Mouse (Mus musculus): ENCODE results near the gene Retreg1. TPM values are rescaled to one million over a fixed set of nuclear protein-coding genes. Genes with fewer than 3 reads are reported as not detected.

Retreg1 gene
- total and polyA plus RNA-seq, 3 experiments: 17.5 to 28.7 (median 19.0) TPM

DNA sequence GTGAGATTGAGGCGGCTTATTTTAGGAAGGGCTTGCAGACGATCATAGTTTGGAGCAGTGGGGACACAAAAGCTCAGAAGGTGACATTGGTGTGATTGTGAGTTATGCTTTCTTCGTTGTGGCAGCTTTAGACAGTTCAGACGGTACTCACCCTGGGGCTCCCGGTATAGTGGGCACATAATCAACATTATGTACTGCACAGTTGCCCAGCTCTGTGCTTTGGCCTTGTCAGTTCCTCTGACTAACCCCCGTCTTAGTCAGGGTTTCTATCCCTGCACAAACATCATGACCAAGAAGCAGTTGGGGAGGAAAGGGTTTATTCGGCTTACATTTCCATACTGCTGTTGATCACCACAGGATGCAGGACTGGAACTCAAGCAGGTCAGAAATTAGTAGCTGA lies 69.9 kb downstream of the Retreg1 start:
- Histone ChIP-seq H3K4me2 (ENCODE audit: insufficient read depth, low read depth, poor library complexity, severe bottlenecking) (no peak overlapping the region), H3K9ac (ENCODE audit: insufficient read depth, low read depth) (no peak overlapping the region), H3K27ac (ENCODE audit: insufficient read depth, low read depth) (no peak overlapping the region), H3K4me3 (replicated peaks in 1 of 3; ENCODE audit: low read depth in 2 of 3, low read length in 2 of 3, poor library complexity in 1 of 3) (no peak overlapping the region), H3K79me2 (replicated peaks; ENCODE audit: control insufficient read depth, extremely low read depth, insufficient read depth, poor library complexity, severe bottlenecking) (no peaks in the 10 kb centered on the region), H3K4me1 (ENCODE audit: control insufficient read depth in 1 of 2, insufficient read depth in 2 of 2) (peaks cover 11 to 74% of the 10 kb centered on the region in 2 experiments), H3K36me3 (replicated peaks in 1 of 2; ENCODE audit: control insufficient read depth in 1 of 2, insufficient read depth in 1 of 2, low read length in 1 of 2) (peaks cover 0 to 1% of the 10 kb centered on the region in 2 experiments), H3K9me3 (replicated peaks; ENCODE audit: low read length) (no peaks in the 10 kb centered on the region), H3K27me3 (replicated peaks) (no peaks in the 10 kb centered on the region)
- no peak for DNase-seq (ENCODE audit: extremely low read depth)
- TF ChIP-seq RAD21 (IDR thresholded peaks at IDR 0.05; ENCODE audit: low read depth, low read length) (no peak), CHD2 (IDR thresholded peaks at IDR 0.05; ENCODE audit: low read length) (no peak), KAT2A (IDR thresholded peaks at IDR 0.05; ENCODE audit: insufficient replicate concordance, low read length) (no peak), IRF4 (IDR thresholded peaks at IDR 0.05; ENCODE audit: low read depth, low read length) (no peak), MEF2A (IDR thresholded peaks at IDR 0.05; ENCODE audit: borderline replicate concordance, low read depth, low read length) (no peak), MYC (IDR thresholded peaks at IDR 0.05; ENCODE audit: low read depth, low read length) (no peak), CTCF (conservative IDR thresholded peaks at IDR 0.05 in 1 of 2, IDR thresholded peaks at IDR 0.05 in 1 of 2; ENCODE audit: low read depth in 2 of 2, low read length in 2 of 2) (no peak), POLR2A (IDR thresholded peaks at IDR 0.05; ENCODE audit: low read depth, low read length) (no peak), ELF1 (IDR thresholded peaks at IDR 0.05; ENCODE audit: low read depth, low read length) (no peak), CHD1 (IDR thresholded peaks at IDR 0.05; ENCODE audit: low read depth, low read length) (no peak), EP300 (IDR thresholded peaks at IDR 0.05; ENCODE audit: low read length) (no peak), MXI1 (IDR thresholded peaks at IDR 0.05; ENCODE audit: low read depth, low read length) (no peak), NELFE (IDR thresholded peaks at IDR 0.05; ENCODE audit: low read depth, low read length) (no peak), UBTF (IDR thresholded peaks at IDR 0.05; ENCODE audit: low read depth, low read length) (no peak)
- in situ Hi-C loops (cut with MboI; ENCODE audit: low pct_ligation_motif_present, low pct_unique_long_range_greater_than_20kb, low sequenced_read_pairs): no loop called here
- dilution Hi-C loops (cut with MboI; ENCODE audit: extremely low pct_ligation_motif_present, extremely low pct_unique_long_range_greater_than_20kb, low sequenced_read_pairs): no loop called here

DNA sequence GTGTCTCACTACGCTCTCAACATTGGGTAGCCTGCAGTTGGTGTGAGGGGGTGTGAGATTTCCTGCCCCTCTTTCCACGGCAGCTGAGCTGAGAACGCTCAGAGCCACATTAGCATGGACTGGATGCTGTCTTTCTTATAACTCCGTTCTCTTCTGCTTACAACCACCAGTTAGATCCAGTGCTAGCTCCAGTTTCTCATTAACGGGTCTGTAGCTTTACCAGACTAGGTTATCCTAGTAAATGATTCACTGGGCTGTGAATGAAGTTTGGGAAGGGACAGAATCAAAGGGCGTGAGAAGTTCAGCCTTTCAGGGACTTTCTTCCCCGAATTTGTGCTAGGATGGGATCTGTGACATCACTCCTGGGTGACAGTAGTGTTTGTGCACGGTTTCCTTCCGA lies 70.7 kb downstream of the Retreg1 start:
- Histone ChIP-seq H3K4me1 (ENCODE audit: control insufficient read depth in 1 of 2, insufficient read depth in 2 of 2) (peaks cover 11 to 74% of the 10 kb centered on the region in 2 experiments), H3K79me2 (replicated peaks; ENCODE audit: control insufficient read depth, extremely low read depth, insufficient read depth, poor library complexity, severe bottlenecking) (no peaks in the 10 kb centered on the region), H3K4me2 (ENCODE audit: insufficient read depth, low read depth, poor library complexity, severe bottlenecking) (no peak overlapping the region), H3K27me3 (replicated peaks) (no peaks in the 10 kb centered on the region), H3K9me3 (replicated peaks; ENCODE audit: low read length) (no peaks in the 10 kb centered on the region), H3K36me3 (replicated peaks in 1 of 2; ENCODE audit: control insufficient read depth in 1 of 2, insufficient read depth in 1 of 2, low read length in 1 of 2) (peaks cover 0 to 2% of the 10 kb centered on the region in 2 experiments), H3K9ac (ENCODE audit: insufficient read depth, low read depth) (no peak overlapping the region), H3K27ac (ENCODE audit: insufficient read depth, low read depth) (no peak overlapping the region), H3K4me3 (replicated peaks in 1 of 3; ENCODE audit: low read depth in 2 of 3, low read length in 2 of 3, poor library complexity in 1 of 3) (no peak overlapping the region)
- DNase-seq (ENCODE audit: extremely low read depth): no peak
- TF ChIP-seq MAX (IDR thresholded peaks at IDR 0.05; ENCODE audit: low read length): no peak
- TF ChIP-seq TCF12 (IDR thresholded peaks at IDR 0.05; ENCODE audit: low read depth, low read length): no peak
- TF ChIP-seq JUND (conservative IDR thresholded peaks at IDR 0.05; ENCODE audit: low read depth, low read length): no peak
- no peak for TF ChIP-seq ZC3H11A (IDR thresholded peaks at IDR 0.05; ENCODE audit: low read depth, low read length)
- no peak for TF ChIP-seq JUN (IDR thresholded peaks at IDR 0.05; ENCODE audit: insufficient read depth, low read depth, low read length)
- no peak for TF ChIP-seq POLR2A (IDR thresholded peaks at IDR 0.05; ENCODE audit: low read depth, low read length)
- TF ChIP-seq MYC (IDR thresholded peaks at IDR 0.05; ENCODE audit: low read depth, low read length): no peak
- no peak for TF ChIP-seq KAT2A (IDR thresholded peaks at IDR 0.05; ENCODE audit: insufficient replicate concordance, low read length)
- no peak for TF ChIP-seq PAX5 (IDR thresholded peaks at IDR 0.05; ENCODE audit: low read length)
- TF ChIP-seq ZMIZ1 (IDR thresholded peaks at IDR 0.05; ENCODE audit: low read depth, low read length): no peak
- no peak for TF ChIP-seq CHD2 (IDR thresholded peaks at IDR 0.05; ENCODE audit: low read length)
- TF ChIP-seq MAZ (IDR thresholded peaks at IDR 0.05; ENCODE audit: low read depth, low read length): no peak
- no peak for TF ChIP-seq ETS1 (conservative IDR thresholded peaks at IDR 0.05; ENCODE audit: low read depth, low read length)
- TF ChIP-seq IRF4 (IDR thresholded peaks at IDR 0.05; ENCODE audit: low read depth, low read length): no peak
- no peak for TF ChIP-seq NELFE (IDR thresholded peaks at IDR 0.05; ENCODE audit: low read depth, low read length)
- no peak for TF ChIP-seq MAFK (IDR thresholded peaks at IDR 0.05; ENCODE audit: insufficient replicate concordance, low read length)
- dilution Hi-C loops (cut with MboI; ENCODE audit: extremely low pct_ligation_motif_present, extremely low pct_unique_long_range_greater_than_20kb, low sequenced_read_pairs) (no loop called here), in situ Hi-C loops (cut with MboI; ENCODE audit: low pct_ligation_motif_present, low pct_unique_long_range_greater_than_20kb, low sequenced_read_pairs) (no loop called here)
